Mouse (Mus musculus) urinary bladder, postnatal 4 days (tissue): ENCODE results near the gene Carhsp1.

ENCODE experiments used
- DNase-seq, 2 experiments: peaks; one replicate each; pipeline ENCODE4 v3.0.0; 2021 to 2022; ENCODE audit warnings: low spot score in 2 of 2

The Carhsp1 gene

DNA sequence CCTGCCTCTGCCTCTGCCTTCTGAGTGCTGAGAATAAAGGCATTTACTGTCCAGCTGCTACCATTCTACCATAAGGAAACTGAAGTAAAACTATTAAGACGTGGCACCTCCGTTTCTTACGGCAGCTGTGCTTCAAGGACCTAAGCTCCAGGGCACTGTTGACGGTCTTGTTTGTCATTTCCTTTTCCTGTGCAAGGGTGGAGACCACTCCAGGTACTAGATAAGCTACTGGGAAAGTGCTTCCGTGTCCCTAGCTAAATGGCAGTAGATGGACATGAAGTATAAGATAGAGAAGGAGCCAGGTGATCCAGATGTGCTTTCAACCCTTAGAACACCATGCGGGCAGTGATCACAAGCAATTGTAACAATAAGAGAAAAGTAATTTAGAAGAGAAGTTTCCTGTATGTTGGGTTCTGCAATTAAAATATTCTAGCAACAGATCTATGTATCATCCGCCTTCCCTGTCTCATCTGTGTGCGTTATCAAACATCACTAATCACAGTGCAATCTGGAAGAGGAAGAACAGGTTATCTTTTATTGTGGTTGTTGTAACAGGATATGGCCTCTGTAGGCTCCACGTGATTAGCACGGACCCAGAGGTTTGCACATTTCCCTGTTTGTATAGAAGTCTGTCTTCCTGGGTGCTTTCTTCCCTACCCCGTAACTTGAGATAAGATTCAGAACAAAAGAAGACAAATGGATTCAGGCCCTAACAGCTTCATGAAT, 32.3 kb downstream of the Carhsp1 start:
- DNase-seq = no peak

DNA sequence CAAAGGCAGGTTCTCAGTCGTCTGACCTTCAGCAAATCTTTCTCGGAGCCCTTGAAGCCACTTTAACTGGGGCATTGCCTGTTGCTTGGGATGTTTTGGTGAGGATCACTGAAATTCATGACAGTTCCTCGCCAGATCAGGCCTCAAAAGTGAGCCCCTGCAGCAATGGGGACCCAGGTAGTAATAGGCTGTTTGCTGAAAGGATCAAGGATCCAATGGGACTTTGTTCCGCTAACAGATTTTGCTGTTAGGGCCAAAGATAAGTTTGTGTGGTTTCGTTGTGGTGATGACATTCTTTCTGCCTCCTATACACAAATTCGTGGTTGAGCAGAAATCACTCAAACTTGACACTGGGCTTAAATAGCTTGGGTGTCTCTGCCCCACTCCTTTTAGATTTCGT, 33.8 kb downstream of the Carhsp1 start:
- no peak for DNase-seq

DNA sequence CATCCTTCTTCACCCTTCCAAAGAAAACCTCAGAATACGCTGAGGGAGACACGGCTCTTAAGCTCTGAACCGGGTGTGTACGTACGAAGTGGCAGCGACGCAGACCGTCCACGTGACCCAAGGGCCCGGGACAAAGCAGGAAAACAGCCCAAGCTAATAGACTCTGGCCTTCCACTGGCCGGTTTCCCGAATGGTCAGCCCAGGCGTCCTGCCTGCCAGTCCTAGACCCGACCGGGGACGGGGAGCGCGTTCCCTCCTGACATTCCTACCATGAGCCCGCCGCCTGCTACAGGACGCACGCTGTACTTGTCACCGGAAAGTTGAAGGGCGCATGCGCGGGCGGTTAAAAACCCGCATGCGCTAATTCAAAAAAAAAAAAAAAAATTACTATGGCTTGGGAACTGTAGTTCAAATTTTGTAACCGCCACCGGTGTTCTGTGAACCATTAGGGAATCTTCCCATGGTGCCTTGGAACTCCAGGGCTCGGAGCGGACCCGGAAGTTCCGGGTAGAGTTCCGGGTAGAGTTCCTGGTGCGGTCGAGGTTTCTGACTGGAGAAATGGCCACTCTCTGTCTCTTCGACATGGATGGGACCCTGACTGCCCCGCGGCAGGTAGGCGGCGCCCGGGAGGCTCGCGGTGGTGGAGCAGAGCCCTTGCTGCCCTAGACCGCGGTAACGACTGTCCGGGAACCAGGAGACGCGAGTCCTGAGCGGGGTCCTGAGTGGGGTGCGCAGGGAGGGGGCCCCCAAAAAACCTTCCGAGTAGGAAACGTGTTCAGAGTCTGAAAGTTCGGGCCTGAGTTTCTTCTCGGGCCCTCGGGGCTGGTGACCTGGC, 34.5 kb downstream of the Carhsp1 start, which contains the start of the genes Pmm2 and Tmem186:
Gene Pmm2 (plus strand): TSS at position 458 of the 835 bp plus-strand sequence.
Gene Tmem186 (minus strand): TSS at position 496 of the 835 bp plus-strand sequence.
- DNase-seq = peak; percentile 81 to 82

DNA sequence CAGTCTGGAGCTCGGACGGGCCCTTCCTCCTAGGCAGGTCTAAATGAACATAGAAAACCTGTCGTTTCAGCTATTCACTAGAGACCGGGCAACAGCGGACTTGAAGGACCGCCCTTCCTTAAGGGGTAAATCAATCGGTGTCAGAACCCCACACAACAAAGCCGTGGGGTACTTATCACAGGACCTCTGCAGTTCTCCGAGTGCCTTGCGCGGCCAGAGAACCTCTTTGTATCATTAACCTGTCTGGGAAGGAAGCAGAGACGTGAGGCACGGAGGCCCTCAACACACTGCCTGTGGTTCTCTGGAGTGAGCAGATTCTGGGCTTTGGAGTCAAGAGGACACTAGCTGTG, 35.1 kb downstream of the Carhsp1 start:
- DNase-seq = no peak

DNA sequence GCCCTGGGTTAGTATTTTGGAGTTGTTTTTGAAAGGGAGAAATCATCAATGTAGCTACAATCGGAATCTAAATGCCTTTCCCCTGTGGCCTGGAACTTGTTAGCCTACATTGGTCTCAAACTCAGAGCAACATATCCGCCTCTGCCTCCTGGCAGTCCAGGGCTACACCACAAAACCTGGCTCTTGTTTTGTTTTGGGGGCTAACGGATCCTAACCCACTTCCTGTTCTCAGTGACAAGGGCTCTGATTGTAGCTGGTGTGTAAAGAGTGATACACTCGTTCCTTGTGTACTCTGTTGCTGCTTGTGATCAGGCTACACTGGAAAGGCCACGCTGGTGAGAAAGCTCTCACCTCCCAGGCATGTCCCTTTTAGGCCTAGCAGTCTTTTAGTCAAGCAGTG, 40.5 kb downstream of the Carhsp1 start:
- no peak for DNase-seq

DNA sequence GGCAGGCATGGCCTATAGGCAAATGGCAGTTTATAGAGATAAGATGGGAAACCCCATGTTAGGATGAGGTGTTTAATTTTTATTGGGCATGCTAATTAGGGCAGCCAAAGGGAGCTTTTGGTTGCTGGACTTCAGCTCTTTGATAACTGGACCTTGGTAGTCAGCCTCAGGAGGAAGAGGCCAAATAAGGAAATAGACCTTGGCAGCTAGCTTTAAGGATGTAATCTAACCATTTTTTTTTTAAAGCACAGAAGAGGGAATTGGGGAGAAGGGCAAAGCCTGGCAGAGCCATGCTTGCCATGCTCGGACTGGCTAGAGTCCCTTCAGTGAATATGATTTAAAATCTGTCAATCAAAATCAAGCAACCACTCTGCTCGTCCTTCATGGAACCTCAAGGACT, 41.5 kb downstream of the Carhsp1 start:
- DNase-seq = no peak

DNA sequence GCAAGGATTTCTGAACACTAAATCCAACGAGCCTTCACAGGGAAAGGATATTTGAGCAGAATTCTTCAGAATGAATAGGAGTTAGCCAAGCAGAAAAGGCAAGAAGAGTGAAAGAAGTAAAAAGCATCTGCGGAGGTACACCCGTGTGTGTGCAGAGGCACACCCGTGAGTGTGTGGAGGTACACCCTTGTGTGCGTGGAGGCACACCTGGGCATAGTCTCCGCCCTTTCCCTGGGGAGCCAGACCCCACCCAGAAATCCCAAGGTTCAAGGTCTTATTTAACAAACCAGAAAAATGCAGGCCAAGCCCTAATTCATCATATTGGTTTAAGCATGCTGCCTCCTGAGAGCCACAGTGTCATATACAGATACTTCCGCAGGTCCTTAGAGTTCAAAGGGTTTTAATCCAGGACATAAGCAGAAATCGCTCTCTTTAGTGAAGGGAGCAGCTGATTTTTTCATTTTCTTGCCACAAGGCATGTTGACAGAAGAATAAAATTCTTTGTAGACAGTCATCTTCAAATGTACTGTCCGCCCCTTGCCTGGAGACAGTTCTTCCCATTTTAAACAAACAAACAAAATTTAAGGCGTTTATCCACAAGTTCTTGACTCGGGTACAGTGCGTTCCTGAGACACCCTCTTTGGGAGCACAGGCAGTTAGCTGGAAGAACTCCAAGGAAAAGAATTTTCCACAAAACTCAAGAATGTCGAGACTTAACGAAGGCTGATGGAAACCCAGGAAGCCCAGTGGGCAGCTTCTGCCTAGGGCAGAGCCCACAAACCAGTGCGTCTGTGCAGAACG, 51.4 kb downstream of the Carhsp1 start:
- DNase-seq = no peak

DNA sequence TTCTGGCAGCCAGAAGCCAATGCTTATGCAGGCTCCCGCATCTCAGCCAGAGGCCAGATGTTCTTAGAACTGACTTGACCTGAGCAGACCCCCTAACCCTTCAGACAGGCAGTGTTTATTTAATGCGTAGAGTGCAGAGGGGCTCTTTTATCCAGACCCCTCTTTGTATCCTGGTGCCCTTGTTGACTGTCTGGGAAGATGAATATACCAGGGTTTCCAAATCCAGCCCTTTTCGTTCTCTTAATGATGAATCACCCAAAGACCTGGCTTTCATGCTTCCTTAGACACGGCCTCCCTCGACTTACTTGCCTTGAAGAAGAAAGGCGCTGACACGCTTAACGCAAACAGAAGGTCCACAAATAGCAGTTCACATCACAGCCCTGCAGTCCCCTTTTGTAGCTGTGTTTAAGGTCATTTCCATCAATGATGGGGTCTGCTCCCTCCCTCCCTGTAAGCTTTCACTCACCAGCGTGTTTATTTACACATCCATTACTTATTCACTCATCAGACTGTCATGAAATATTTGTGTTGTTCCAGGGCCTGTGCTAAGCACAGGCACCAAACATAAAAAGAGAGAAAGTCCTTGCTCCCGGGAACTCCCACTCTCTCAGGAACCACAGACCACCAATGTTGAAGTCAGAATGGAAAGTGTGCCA, 52.2 kb downstream of the Carhsp1 start:
- DNase-seq = no peak

DNA sequence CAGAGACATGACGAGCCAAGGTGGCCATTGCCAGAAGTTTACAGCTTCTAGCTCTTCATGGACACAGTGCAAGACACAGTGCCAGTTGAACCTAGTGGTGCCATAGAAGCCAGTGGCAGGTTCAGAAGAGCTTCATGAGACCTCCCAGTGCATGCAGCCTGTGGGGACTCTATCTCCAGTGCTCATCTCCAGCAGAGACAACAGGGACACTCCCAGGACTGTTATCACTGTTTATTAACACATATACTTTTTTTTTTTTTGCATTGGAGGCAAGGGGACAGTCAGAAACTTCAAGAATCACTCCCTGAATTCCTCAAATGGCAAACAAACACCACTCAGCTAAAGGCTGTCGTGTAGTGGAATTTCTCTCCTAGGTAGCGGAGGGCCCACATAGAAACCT, 58.5 kb downstream of the Carhsp1 start:
- no peak for DNase-seq

DNA sequence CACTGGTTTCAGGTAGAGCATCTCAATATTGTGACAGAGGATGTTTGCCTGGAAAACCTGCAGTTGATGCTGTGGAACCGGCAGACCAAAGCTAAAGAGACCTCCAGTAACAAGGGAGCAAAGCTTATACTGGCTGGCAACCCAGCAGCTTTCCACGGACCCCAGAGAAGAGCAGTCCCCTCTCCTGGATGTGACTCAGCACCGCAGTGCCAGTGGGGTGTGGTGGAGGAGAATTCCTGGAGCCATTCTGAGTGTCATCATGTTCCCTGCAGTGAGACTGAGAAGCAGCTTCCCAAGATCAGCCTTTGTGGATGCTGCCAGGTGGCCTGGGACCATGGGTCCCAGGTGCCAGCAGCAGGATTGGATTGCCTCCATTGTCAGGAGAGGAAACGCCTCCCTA, 58.9 kb downstream of the Carhsp1 start:
- no peak for DNase-seq

DNA sequence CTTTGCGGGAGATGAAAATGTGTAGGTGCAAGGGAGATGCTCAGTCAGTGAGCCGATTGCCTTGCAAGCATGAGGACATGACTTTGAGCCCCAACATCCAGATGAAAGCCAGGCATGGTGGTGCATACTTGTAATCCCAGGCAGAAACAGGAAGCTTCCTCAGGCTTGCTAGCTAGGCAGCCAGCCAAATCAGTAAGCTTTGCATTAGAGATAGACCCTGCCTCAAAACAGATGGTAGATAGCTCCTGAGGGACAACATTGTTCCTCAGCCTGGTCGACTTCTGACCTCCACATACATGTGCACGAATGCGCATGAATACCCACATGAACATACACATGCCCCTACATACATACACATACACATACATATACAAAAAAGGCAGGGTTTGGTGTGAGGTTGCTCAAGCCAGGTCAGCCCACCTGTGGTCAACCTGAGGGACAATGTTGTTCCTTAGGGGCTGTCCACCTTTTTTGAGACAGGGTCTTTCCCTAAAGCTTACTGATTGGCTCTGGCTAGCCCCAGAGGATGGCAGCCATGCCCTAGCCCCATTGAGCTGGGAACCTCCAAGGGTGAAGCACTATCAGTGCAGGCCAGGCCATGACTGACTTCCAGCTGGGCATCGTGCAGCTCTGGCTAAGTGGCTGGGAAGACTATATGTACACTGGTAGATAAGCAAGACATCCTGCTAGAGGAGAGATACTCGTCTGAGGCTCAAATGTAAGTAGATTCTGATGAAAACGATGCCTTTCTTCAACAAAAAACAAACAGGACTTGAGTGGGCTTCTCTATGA, 59.5 kb downstream of the Carhsp1 start:
- no peak for DNase-seq

DNA sequence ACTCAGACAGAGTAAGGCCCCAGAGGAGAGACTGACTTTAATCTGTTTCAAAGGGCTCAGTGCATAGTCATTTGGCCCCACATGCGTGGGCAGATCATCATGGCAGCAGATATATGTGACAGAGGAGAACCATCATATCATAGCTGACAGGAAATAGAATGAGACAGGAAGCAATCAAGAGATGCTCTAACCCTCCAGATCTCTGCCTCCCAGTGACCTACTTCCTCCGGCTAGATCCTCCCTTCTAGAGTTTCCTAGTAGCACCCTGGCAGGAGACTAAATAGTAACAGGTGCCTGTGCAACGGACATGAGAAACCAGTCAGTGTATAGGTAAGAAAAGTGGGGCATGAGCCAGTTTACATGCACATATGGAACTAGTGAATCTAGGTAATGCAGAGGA, 61.6 kb downstream of the Carhsp1 start:
- DNase-seq = no peak
